Mouse (Mus musculus) midbrain, postnatal 0 days (tissue): Measurements from ENCODE around the gene Psmd14. TPM values are rescaled to one million over a fixed set of nuclear protein-coding genes. Genes with fewer than 3 reads are reported as not detected.
A peak's percentile ranks its signal among the peaks of the same experiment; 100 is the strongest.

Source experiments
- ATAC-seq: fragments of 200-750 bp; cut with Nextera tagmentation; 2 replicates; pipeline ENCODE4 v1.8.0; 2017; ENCODE audit warnings: moderate number of reproducible peaks, mild to moderate bottlenecking, moderate TSS enrichment, moderate library complexity; ENCODE audit not compliant: low FRiP score
- DNase-seq: peaks from one replicate; pipeline ENCODE4 v3.0.0-alpha.2; 2015; ENCODE audit warnings: low spot score
- H3K27ac ChIP-seq: fragments of 300-500 bp; sonication (generic); 2 replicates; pipeline ENCODE4 v1.5.1; 2014; ENCODE audit warnings: low read depth, mild to moderate bottlenecking, low read length, mixed read lengths
- H3K27me3 ChIP-seq: fragments of 300-500 bp; sonication (generic); 2 replicates; pipeline ENCODE4 v1.6.1; 2014; ENCODE audit warnings: low read length, control low read depth, mixed read lengths; ENCODE audit not compliant: insufficient read depth
- H3K36me3 ChIP-seq: fragments of 300-500 bp; sonication (generic); 2 replicates; pipeline ENCODE4 v1.6.1; 2014; ENCODE audit warnings: low read length, control low read depth, mixed read lengths; ENCODE audit not compliant: insufficient read depth
- H3K4me1 ChIP-seq: fragments of 300-500 bp; sonication (generic); 2 replicates; pipeline ENCODE4 v1.6.1; 2014; ENCODE audit warnings: mild to moderate bottlenecking, control low read depth, antibody characterized with exemption, low read length, mixed read lengths; ENCODE audit not compliant: insufficient read depth
- H3K4me2 ChIP-seq: fragments of 300-500 bp; sonication (generic); 2 replicates; pipeline ENCODE4 v1.6.1; 2014; ENCODE audit warnings: low read depth, mild to moderate bottlenecking, low read length, mixed read lengths; ENCODE audit not compliant: poor library complexity, severe bottlenecking
- H3K4me3 ChIP-seq: fragments of 300-500 bp; sonication (generic); 2 replicates; pipeline ENCODE4 v1.5.1; 2014; ENCODE audit warnings: low read depth, mild to moderate bottlenecking, low read length, moderate library complexity
- H3K9ac ChIP-seq: fragments of 300-500 bp; sonication (generic); replicated peaks from 2 replicates; pipeline ENCODE4 v1.6.1; 2014; ENCODE audit warnings: mild to moderate bottlenecking, low read length, moderate library complexity, mixed read lengths; ENCODE audit not compliant: poor library complexity, severe bottlenecking
- H3K9me3 ChIP-seq: fragments of 300-500 bp; sonication (generic); 2 replicates; pipeline ENCODE4 v1.6.1; 2016; ENCODE audit warnings: low read length, control low read depth
- CTCF ChIP-seq: IDR thresholded peaks from 2 replicates; pipeline ENCODE4 v1.5.1; 2016; ENCODE audit warnings: antibody characterized with exemption, mild to moderate bottlenecking
- WGBS: fragments of 180-500 bp; shearing (Covaris S2); extraction: QIAGEN DNeasy Blood & Tissue Kit; methylation state at CpG from one replicate; pipeline ENCODE4 v1.1.7; 2014; 5-methylcytosine and 5-hydroxymethylcytosine counted together
- polyA plus RNA-seq: library from polyadenylated mRNA; unstranded; fragments of >200 nt; fragmentation: Nextera tagmentation; extraction: Ambion mirVana; gene quantifications from 2 replicates; pipeline ENCODE4 v1.2.1, GENCODE M21; 2015
- total RNA-seq: library from RNA; depleted of rRNA; stranded (reverse); fragments of >200 nt; gene quantifications from 2 replicates; pipeline ENCODE4 v1.2.3, GENCODE M21; 2014

Gene Psmd14
- total and polyA plus RNA-seq, 2 experiments from 2014 or later = 87.4 to 197 TPM

DNA sequence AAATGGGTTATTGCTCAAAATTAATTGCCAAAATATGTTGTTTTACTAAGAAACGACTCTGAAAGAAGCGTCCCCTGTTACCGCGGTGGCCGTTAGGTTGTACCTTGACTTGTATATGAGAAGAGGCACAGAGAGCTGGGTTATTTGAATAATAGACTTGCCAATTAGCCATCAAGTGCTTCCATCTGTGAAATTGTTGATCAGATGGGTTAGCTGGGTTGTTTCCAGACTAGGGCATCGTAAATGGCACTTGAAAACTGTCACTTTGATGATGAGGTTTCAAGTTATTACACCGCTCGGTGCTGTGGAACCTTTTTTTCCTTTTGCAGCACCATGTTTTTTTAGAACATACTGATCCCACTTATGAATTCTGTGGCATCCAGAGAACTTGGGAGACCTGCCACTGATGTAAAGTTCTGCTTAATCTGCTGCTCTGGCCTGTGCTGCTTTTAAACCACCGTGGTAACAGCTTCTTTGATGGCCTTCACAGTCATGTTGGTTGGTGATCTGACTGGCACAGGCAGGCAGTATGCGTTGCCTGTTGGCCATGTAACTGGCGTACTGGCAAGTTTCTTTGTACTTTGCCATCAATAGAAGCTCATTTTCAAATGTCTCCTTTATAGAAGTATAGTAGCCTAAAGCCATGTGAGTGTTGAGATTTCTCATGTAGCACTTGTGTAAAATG is 21.4 kb downstream of the Psmd14 start:
- Histone ChIP-seq H3K27me3 (no peaks in the 10 kb centered on the region), H3K4me1 (no peaks in the 10 kb centered on the region), H3K9ac (no peak overlapping the region), H3K27ac (no peak overlapping the region), H3K36me3 (peaks cover 5% of the 10 kb centered on the region; the same call in 1 of the 2 replicates), H3K9me3 (no peaks in the 10 kb centered on the region), H3K4me3 (no peak overlapping the region), H3K4me2 (no peak overlapping the region)
- TF ChIP-seq CTCF = no peak
- DNase-seq (peak; percentile 3), ATAC-seq (no peak)
- 86% methylated on average over 11 of the region's 11 CpGs for WGBS

DNA sequence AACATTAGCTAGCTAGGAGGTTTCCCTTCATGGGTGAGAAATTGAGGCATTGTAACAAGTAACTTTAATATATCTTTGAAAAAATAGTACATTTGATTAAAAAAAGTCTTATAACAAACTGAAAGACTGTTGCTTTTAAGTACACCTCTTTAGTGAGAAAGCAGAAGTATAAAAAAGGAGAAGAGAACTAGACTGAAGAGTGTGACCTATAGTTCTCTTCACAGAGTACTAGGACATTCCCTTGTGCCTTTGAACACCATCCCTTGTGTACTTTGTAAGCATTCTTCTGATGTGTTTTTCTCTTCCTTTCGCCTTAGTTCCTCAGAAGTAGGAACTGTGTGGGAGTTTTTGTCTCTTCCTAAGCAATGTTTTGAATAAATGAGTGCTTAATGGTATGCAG is 22.7 kb downstream of the Psmd14 start:
- TF ChIP-seq CTCF = no peak
- Histone ChIP-seq H3K4me3 (no peak overlapping the region), H3K36me3 (peaks cover 5% of the 10 kb centered on the region; the same call in 1 of the 2 replicates), H3K4me2 (no peak overlapping the region), H3K4me1 (no peaks in the 10 kb centered on the region), H3K27ac (no peak overlapping the region), H3K9me3 (no peaks in the 10 kb centered on the region), H3K27me3 (no peaks in the 10 kb centered on the region), H3K9ac (no peak overlapping the region)
- DNase-seq (no peak), ATAC-seq (no peak)
- WGBS = 79% methylated on average over 1 of the region's 1 CpGs

DNA sequence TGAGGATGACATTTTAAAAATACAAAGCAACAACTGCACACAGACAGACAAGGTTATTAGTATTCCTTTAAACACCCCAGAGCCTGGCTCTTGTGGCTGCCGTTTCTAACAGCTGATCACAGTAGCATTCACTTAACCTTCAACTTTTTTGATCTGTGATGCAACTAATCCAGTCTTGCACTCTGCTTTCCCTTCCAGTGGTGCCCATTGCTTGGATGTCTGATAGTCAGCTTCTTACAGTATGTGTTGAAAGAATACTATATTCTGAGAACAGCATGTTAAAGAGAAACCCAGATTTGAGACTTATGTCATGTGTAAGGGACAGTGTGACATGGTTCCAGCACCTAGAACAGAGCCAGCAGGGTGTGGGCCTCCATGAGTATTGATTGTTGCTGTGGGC is 34.6 kb downstream of the Psmd14 start:
- Histone ChIP-seq H3K4me3 (no peak overlapping the region), H3K36me3 (no peaks in the 10 kb centered on the region; the same call in 1 of the 2 replicates), H3K4me2 (no peak overlapping the region), H3K9ac (no peak overlapping the region), H3K4me1 (no peaks in the 10 kb centered on the region), H3K9me3 (no peaks in the 10 kb centered on the region), H3K27me3 (no peaks in the 10 kb centered on the region), H3K27ac (no peak overlapping the region)
- 29% methylated on average over 1 of the region's 1 CpGs for WGBS
- DNase-seq (no peak), ATAC-seq (no peak)
- TF ChIP-seq CTCF = no peak

DNA sequence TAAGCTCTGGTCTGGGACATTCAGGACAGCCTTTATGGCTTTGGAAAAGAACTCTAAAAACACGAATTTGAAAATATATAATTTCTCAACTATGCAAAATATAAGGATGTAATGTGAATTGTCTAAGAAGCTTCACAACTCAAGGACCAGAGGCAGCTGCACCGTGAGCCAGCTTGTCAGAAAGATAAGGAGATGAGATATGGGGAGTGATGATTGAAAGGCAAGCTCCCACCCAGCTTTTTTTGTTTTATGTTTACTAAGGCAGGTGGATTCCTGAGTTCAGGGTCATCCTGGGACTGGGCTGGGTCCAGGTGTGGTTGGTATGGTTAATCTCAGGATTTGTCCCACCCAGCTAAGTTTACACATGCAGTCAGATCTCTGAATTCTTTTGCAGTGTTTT is 35.1 kb downstream of the Psmd14 start:
- 76% methylated on average over 2 of the region's 2 CpGs for WGBS
- DNase-seq (no peak), ATAC-seq (no peak)
- Histone ChIP-seq H3K4me1 (no peaks in the 10 kb centered on the region), H3K36me3 (no peaks in the 10 kb centered on the region; the same call in 1 of the 2 replicates), H3K27ac (no peak overlapping the region), H3K4me2 (no peak overlapping the region), H3K4me3 (no peak overlapping the region), H3K9me3 (no peaks in the 10 kb centered on the region), H3K27me3 (no peaks in the 10 kb centered on the region), H3K9ac (no peak overlapping the region)
- no peak for TF ChIP-seq CTCF

DNA sequence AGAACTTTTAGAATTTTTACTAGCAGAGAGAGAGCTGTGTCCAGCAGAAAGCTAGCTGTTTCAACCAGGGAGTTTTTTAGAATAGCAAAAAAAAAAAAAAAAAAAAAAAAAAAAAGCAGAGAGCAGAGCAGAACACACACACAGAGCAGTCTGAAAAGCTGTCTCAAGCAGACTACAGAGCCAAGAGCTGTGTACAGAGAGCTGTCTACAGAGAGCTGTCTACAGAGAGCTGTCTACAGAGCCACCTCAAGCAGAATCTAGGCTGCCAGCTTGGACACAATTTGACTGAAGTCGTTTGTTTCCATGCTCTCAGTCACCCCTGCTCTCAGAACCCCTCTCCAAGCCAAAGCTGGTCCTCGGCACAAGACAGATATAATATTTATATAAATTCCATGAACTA is 35.9 kb downstream of the Psmd14 start:
- DNase-seq (no peak), ATAC-seq (no peak)
- H3K27me3 ChIP-seq = no peaks in the 10 kb centered on the region
- 69% methylated on average over 2 of the region's 2 CpGs for WGBS
- H3K9me3 ChIP-seq = no peaks in the 10 kb centered on the region
- no peaks in the 10 kb centered on the region; the same call in 1 of the 2 replicates for H3K36me3 ChIP-seq
- no peak for TF ChIP-seq CTCF
- no peak overlapping the region for H3K9ac ChIP-seq
- H3K4me3 ChIP-seq = no peak overlapping the region
- no peaks in the 10 kb centered on the region for H3K4me1 ChIP-seq
- H3K27ac ChIP-seq = no peak overlapping the region
- H3K4me2 ChIP-seq = no peak overlapping the region

DNA sequence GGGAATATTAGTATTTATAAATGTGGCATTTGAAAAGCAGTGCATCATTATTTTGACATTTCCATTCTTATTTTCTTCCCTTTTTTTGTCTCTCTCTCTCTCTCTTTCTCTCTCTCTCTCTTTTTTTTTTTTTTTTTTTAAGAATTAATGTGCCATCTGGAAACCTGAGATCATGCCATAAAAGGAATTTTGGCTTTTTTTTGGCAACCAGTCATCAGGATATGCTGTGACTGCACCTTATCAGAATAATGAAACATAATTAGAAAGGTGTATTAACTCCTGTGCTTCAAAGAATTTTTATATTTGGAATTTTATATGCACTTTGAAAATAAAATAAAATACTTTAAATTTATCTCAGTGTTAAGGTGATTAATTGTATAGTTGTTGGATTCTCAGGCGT is 39.2 kb downstream of the Psmd14 start:
- ATAC-seq (no peak), DNase-seq (peak; percentile 5)
- Histone ChIP-seq H3K36me3 (no peaks in the 10 kb centered on the region), H3K4me2 (no peak overlapping the region), H3K4me1 (no peaks in the 10 kb centered on the region), H3K4me3 (no peak overlapping the region), H3K9me3 (no peaks in the 10 kb centered on the region), H3K9ac (no peak overlapping the region), H3K27ac (no peak overlapping the region), H3K27me3 (no peaks in the 10 kb centered on the region)
- TF ChIP-seq CTCF = no peak
- WGBS = 85% methylated on average over 1 of the region's 1 CpGs
